Mouse (Mus musculus) heart, adult 10 weeks (tissue): Measurements from ENCODE around the gene Cdca4. TPM values are rescaled to one million over a fixed set of nuclear protein-coding genes. Genes with fewer than 3 reads are reported as not detected.

Experiments
- polyA plus RNA-seq: library from polyadenylated mRNA; stranded (reverse); fragments of 350-450 nt; fragmentation: Illumina TruSeq; extraction: RNeasy Lipid Tissue Mini Kit (QIAGEN cat#74804); gene quantifications from one replicate; pipeline ENCODE4 v1.2.3, GENCODE M21; 2014; ENCODE audit warnings: low read depth, low replicate concordance

The Cdca4 gene
- 6.0 TPM for polyA plus RNA-seq

GRCm38 (mm10) chr12:112829244-112829864, at the start of gene Cdca4:
Cdca4 (minus strand) TSS chr12:112829423.

GRCm38 (mm10) chr12:112868178-112869087, 39.2 kb upstream of the Cdca4 start, which contains the start of gene Gpr132:
Gpr132 (minus strand) TSS chr12:112868228.

GRCm38 (mm10) chr12:112808587-112809364, 20.4 kb downstream of the Cdca4 start, which contains the start of gene Clba1:
Clba1 (plus strand) TSS chr12:112808937.

GRCm38 (mm10) chr12:112801864-112802846, 27.1 kb downstream of the Cdca4 start, which contains the start of gene Ahnak2:
Ahnak2 (minus strand) TSS chr12:112802657.

Other genes with a start within 250 kb of the Cdca4 start
- 15.4 TPM for gene Inf2, start 240.6 kb downstream of the Cdca4 start, polyA plus RNA-seq
- gene Adssl1, start 209.4 kb downstream of the Cdca4 start, polyA plus RNA-seq, result 119 TPM
- gene Siva1, start 184.7 kb downstream of the Cdca4 start, polyA plus RNA-seq, result 35.2 TPM
- gene Akt1, start 154.5 kb downstream of the Cdca4 start, polyA plus RNA-seq, result 155 TPM
- gene Zbtb42, start 150.6 kb downstream of the Cdca4 start, polyA plus RNA-seq, result 4.8 TPM
- gene Cep170b, start 109.0 kb downstream of the Cdca4 start, polyA plus RNA-seq, result 9.3 TPM
- gene Pld4, start 68.8 kb downstream of the Cdca4 start, polyA plus RNA-seq, result 8.3 TPM
- 10.2 TPM for gene Ahnak2, start 26.8 kb downstream of the Cdca4 start, polyA plus RNA-seq
- 2.9 TPM for gene Clba1, start 20.5 kb downstream of the Cdca4 start, polyA plus RNA-seq
- gene Gpr132, start 38.8 kb upstream of the Cdca4 start, polyA plus RNA-seq, result 0.47 TPM
- 19.3 TPM for gene Jag2, start 100.4 kb upstream of the Cdca4 start, polyA plus RNA-seq
- gene Nudt14, start 112.7 kb upstream of the Cdca4 start, polyA plus RNA-seq, result 9.4 TPM
- 21.7 TPM for gene Btbd6, start 147.1 kb upstream of the Cdca4 start, polyA plus RNA-seq
- 27.8 TPM for gene Brf1, start 171.3 kb upstream of the Cdca4 start, polyA plus RNA-seq
- 33.8 TPM for gene Pacs2, start 185.1 kb upstream of the Cdca4 start, polyA plus RNA-seq
- not detected for gene Tex22, start 245.1 kb upstream of the Cdca4 start, polyA plus RNA-seq